Mouse (Mus musculus) colon, adult 2 months (tissue): ENCODE results near the gene Zfp770. TPM values are rescaled to one million over a fixed set of nuclear protein-coding genes. Genes with fewer than 3 reads are reported as not detected.

Source experiments
- polyA plus RNA-seq: library from polyadenylated mRNA; depleted of rRNA; stranded (reverse); fragments of >200 nt; gene quantifications from 2 replicates; pipeline ENCODE4 v1.2.3, GENCODE M21; 2012; rRNA removed

Gene Zfp770
- 0.32 and 0.48 TPM in 2 replicates for polyA plus RNA-seq

DNA sequence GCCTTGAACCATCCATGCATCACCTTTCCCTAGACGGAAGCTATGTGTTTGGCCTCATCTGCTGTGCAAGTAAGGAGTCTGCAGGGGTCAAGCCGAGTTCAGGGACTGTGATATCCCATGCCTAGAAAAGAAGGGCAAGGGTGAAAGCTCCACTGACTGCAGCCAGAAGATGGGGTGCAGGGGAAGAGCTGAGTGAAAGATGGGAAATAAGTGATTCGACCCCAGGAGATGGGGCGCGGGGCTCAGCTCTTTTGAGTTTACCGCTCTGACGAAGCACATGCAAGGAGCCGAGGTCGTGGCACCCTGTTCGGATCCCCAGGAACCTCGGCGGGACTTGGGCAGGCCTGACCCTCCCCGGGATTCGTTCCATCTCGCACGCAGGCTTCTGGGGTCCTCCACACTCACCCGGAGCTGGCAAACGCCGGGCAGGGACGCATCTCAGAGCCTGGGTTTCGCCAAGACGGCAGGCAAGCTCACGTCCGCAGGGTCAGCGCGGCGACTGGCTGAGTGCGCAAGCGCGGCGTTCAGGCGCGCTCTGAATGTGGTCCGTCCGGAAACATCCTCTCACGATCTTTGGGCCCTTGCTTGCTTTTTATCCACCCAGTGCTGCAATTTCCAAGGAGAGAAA lies at the start of gene Zfp770:
Gene Zfp770, minus strand, starts transcription at position 538 of the 628 bp plus-strand sequence.

DNA sequence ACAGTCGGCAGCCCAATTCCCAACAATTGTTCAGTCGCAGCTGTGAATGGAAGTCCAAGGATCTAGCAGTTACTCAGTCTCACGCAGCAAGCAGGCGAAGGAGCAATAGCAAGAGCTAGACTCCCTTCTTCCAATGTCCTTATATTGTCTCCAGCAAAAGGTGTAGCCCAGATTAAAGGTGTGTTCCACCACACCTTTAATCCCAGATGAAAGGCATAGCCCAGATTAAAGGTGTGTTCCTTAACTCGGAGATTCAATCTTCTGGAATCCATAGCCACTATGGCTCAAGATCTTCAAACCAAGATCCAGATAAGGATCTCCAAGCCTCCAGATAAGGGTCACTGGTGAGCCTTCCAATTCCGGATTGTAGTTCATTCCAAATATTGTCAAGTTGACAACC lies 14.3 kb downstream of the Zfp770 start, which contains the start of gene Aqr:
Gene Aqr, minus strand, starts transcription at position 101 of the 400 bp plus-strand sequence.

Other genes starting within 250 kb of the Zfp770 start
- gene Gjd2, start 187.8 kb downstream of the Zfp770 start, polyA plus RNA-seq, result 0.12 and 0.35 TPM in 2 replicates
- 3.5 and 6.1 TPM in 2 replicates for gene Actc1, start 147.9 kb downstream of the Zfp770 start, polyA plus RNA-seq
- gene Aqr, start 14.4 kb downstream of the Zfp770 start, polyA plus RNA-seq, result 13.1 and 13.3 TPM in 2 replicates